Mouse (Mus musculus): ENCODE measurements around the gene Ift46. TPM values are rescaled to one million over a fixed set of nuclear protein-coding genes. Genes with fewer than 3 reads are reported as not detected.
"Not testable (repeated sequence)": the region's sequence is repeated elsewhere in the genome, so short reads cannot be mapped to it uniquely, and the experiment has no call there.

Ift46 gene
- total and polyA plus RNA-seq, 2 experiments from 2014 or later = 56.0 to 144 TPM

DNA sequence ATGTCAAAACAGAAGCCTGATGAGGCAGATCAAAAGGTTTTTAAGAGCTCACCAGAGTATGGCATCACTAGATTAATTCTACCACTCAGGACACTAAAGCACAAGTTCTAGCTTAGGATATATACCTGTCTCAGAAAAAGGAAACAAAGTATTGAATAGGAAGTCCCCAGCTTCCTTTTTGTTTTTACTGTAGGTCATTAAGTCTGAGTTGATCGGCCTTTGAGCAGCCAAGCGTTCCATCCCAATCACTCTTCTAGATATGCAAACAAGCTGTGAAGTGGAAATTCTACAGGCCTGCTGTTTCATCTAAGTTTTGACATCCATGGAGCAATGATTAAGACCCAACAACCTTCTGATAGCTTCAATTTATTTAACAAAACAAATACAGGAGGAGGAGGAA is 6.8 kb upstream of the Ift46 start:
- Histone ChIP-seq H3K9me3 (ENCODE audit: low read length) (no peaks in the 10 kb centered on the region), H3K9ac (replicated peaks; ENCODE audit: low read length) (no peak overlapping the region), H3K4me2 (ENCODE audit: low read depth, low read length) (no peak overlapping the region), H3K27me3 (ENCODE audit: insufficient read depth, low read length) (no peaks in the 10 kb centered on the region), H3K4me1 (ENCODE audit: insufficient read depth, low read length) (0 out of 2 replicates have a peak, but pooled peaks cover 2% of the 10 kb centered on the region), H3K4me3 (ENCODE audit: low read length) (no peak overlapping the region), H3K36me3 (ENCODE audit: insufficient read depth, low read length) (no peaks in the 10 kb centered on the region; the same call in 1 of the 2 replicates), H3K27ac (no peak overlapping the region)
- no peak for TF ChIP-seq CTCF (IDR thresholded peaks at IDR 0.05; ENCODE audit: low read depth)
- 80% methylated on average over 2 of the region's 2 CpGs for WGBS
- no peak for DNase-seq (ENCODE audit: low spot score)
- no peak for ATAC-seq

DNA sequence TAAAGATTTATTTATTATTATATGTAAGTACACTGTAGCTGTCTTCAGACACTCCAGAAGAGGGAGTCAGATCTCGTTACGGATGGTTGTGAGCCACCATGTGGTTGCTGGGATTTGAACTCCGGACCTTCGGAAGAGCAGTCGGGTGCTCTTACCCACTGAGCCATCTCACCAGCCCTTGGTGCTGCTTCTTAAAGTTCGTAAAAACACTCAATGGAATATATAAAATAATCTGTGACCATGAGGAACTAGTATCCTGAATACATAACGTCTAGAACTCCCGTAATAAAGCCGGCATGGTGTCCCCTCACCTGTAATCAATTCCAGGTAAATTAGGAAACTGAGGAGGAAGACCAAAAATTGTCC is 304 bp downstream of the Ift46 start:
- H3K9ac ChIP-seq (replicated peaks; ENCODE audit: low read length); H3K4me1 ChIP-seq (ENCODE audit: insufficient read depth, low read length); H3K36me3 ChIP-seq (ENCODE audit: insufficient read depth, low read length); DNase-seq (ENCODE audit: low spot score); H3K27me3 ChIP-seq (ENCODE audit: insufficient read depth, low read length); H3K9me3 ChIP-seq (ENCODE audit: low read length): not testable (repeated sequence)
- H3K4me2 ChIP-seq (ENCODE audit: low read depth, low read length) = peak overlapping the region; percentile 64
- WGBS = 40% methylated on average over 7 of the region's 9 CpGs
- peak; percentile 14 for ATAC-seq
- peak overlapping the region; percentile 69 for H3K27ac ChIP-seq
- peak overlapping the region; percentile 62 for H3K4me3 ChIP-seq (ENCODE audit: low read length)

DNA sequence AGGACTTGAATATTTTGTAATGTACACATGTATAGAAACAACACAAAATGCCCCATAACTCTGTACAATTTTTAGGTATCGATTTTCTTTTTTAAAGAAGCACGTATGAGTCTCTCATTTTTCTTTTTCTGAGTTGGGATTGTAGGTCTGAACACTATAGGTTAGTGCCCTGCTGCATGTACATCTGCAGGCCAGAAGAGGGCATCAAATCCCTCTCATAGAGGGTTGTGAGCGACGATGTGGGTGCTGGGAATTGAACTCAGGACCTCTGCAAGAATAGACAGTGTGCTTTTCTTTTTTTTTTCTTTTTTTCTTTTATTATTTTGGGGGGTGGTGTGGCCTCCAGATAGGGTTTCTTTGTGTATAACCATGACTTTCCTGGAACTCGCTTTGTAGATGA is 3.7 kb downstream of the Ift46 start:
- WGBS = 96% methylated on average over 5 of the region's 5 CpGs
- no peaks in the 10 kb centered on the region for H3K9me3 ChIP-seq (ENCODE audit: low read length)
- ATAC-seq = no peak
- H3K27me3 ChIP-seq (ENCODE audit: insufficient read depth, low read length) = no peaks in the 10 kb centered on the region
- H3K4me1 ChIP-seq (ENCODE audit: insufficient read depth, low read length) = peaks cover 2% of the 10 kb centered on the region; the same call in 1 of the 2 replicates
- no peak overlapping the region for H3K9ac ChIP-seq (replicated peaks; ENCODE audit: low read length)
- no peak overlapping the region for H3K27ac ChIP-seq
- H3K4me2 ChIP-seq (ENCODE audit: low read depth, low read length) = no peak overlapping the region
- no peak overlapping the region for H3K4me3 ChIP-seq (ENCODE audit: low read length)
- no peaks in the 10 kb centered on the region for H3K36me3 ChIP-seq (ENCODE audit: insufficient read depth, low read length)
- no peak for DNase-seq (ENCODE audit: low spot score)
- no peak for TF ChIP-seq CTCF (IDR thresholded peaks at IDR 0.05; ENCODE audit: low read depth)

DNA sequence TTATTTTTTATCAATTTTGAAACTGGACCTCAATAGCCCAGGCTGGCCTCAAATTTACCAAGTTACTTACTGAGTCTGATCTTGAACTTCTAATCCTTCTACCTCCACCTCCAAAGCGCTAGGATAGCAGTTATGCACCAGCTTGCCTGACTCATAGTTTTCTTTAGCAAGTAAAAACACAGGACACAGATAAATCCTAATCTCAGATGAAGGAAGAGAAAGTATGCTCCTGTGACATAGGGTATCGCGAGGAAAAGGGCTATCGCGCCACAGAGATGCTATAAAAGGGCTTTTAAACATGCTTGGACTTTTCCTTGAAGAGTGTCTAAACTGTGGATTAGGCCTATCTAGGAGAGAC is 4.7 kb downstream of the Ift46 start:
- Histone ChIP-seq H3K27me3 (ENCODE audit: insufficient read depth, low read length) (no peaks in the 10 kb centered on the region), H3K4me2 (ENCODE audit: low read depth, low read length) (no peak overlapping the region), H3K36me3 (ENCODE audit: insufficient read depth, low read length) (no peaks in the 10 kb centered on the region), H3K4me1 (ENCODE audit: insufficient read depth, low read length) (no peaks in the 10 kb centered on the region; the same call in 1 of the 2 replicates), H3K27ac (peak overlapping the region; percentile 91), H3K4me3 (ENCODE audit: low read length) (peak overlapping the region; percentile 83; the same call in 1 of the 2 replicates), H3K9ac (replicated peaks; ENCODE audit: low read length) (no peak overlapping the region), H3K9me3 (ENCODE audit: low read length) (no peaks in the 10 kb centered on the region)
- DNase-seq (ENCODE audit: low spot score) = no peak
- no peak for ATAC-seq
- TF ChIP-seq CTCF (IDR thresholded peaks at IDR 0.05; ENCODE audit: low read depth) = no peak
- 23% methylated on average over 5 of the region's 5 CpGs for WGBS

DNA sequence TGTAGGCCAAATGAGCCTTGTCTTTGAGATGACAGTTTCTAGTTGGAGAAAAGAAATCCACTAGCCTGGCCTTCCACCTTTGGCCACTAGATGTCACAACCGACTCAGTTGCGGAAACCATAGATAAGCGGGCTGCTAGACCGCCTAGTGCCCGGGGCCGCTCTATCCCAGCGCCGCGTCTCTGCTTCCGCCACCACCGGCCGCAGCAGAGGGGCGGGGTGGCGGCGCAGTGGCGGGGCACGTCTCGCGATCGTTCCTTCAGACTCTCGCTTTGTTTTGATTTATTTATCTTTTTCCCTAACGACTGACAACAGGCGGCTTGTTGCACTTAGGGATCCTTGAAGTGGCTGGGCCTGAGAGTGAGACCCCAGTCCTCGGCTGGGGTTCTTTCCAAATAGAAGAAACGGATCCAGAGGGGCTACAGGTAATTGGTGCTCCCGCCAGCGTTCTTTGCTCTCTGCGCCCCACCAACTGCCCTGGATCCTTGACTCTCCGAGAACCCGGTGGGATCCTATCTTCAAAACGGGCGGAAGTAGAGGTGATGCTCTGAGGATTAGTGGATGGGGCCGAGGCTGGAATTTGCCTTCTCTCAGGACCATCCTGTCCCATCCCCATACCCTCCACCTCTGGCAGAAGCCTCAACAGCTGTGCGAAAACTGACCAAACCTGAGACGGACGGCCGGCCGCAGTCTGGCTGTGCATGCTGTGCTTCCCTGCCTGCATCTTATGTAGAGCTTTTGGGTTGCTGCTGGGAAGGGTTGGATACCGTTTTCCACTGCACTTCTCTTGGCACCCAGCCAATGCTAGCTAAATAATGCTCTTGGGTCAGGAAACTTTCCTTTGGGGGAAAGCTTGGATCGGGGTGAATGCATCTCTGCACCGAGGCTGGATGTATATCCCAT is 5.3 kb downstream of the Ift46 start:
- Histone ChIP-seq H3K9me3 (ENCODE audit: low read length) (no peaks in the 10 kb centered on the region), H3K36me3 (ENCODE audit: insufficient read depth, low read length) (no peaks in the 10 kb centered on the region)

DNA sequence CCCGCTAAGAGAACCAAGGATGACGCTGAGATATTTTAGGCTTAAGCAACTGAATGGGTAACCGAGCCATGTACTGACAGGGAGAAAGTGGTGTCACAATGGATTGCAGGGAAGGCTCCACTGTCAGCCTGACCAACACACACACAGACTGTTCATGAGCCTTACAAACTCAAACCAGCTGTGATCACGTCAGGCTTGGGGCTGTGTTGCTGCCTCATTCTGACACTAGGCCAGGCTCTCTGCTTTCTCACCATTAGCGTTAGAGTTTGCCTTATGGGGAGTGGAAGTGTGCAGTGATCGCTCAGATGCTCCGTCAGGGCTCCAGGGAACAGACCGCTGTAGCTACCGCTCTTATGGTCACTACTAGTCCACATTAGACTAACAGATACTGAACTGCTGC is 25.1 kb downstream of the Ift46 start:
- ATAC-seq (no peak), DNase-seq (ENCODE audit: low spot score) (no peak)
- Histone ChIP-seq H3K36me3 (ENCODE audit: insufficient read depth, low read length) (peaks cover 39% of the 10 kb centered on the region), H3K4me2 (ENCODE audit: low read depth, low read length) (no peak overlapping the region), H3K9me3 (ENCODE audit: low read length) (no peaks in the 10 kb centered on the region), H3K27me3 (ENCODE audit: insufficient read depth, low read length) (no peaks in the 10 kb centered on the region), H3K4me3 (ENCODE audit: low read length) (no peak overlapping the region), H3K9ac (replicated peaks; ENCODE audit: low read length) (no peak overlapping the region), H3K27ac (no peak overlapping the region), H3K4me1 (ENCODE audit: insufficient read depth, low read length) (no peaks in the 10 kb centered on the region)
- TF ChIP-seq CTCF (IDR thresholded peaks at IDR 0.05; ENCODE audit: low read depth) = no peak
- WGBS = 80% methylated on average over 9 of the region's 9 CpGs

More for the DNA sequence above, 5.3 kb downstream of the Ift46 start:
- H3K27me3 ChIP-seq (ENCODE audit: insufficient read depth, low read length) = no peaks in the 10 kb centered on the region
- TF ChIP-seq CTCF (IDR thresholded peaks at IDR 0.05; ENCODE audit: low read depth) = peak; percentile 89
- DNase-seq (ENCODE audit: low spot score) (peak; percentile 98), ATAC-seq (peak; percentile 99)
- H3K27ac ChIP-seq = peak overlapping the region; percentile 91
- peak overlapping the region; percentile 97 for H3K4me2 ChIP-seq (ENCODE audit: low read depth, low read length)
- H3K9ac ChIP-seq (replicated peaks; ENCODE audit: low read length) = peak overlapping the region; percentile 91
- peak overlapping the region; percentile 83 for H3K4me3 ChIP-seq (ENCODE audit: low read length)
- no peaks in the 10 kb centered on the region; the same call in 1 of the 2 replicates for H3K4me1 ChIP-seq (ENCODE audit: insufficient read depth, low read length)
- WGBS = under 1% methylated on average over 41 of the region's 41 CpGs

DNA sequence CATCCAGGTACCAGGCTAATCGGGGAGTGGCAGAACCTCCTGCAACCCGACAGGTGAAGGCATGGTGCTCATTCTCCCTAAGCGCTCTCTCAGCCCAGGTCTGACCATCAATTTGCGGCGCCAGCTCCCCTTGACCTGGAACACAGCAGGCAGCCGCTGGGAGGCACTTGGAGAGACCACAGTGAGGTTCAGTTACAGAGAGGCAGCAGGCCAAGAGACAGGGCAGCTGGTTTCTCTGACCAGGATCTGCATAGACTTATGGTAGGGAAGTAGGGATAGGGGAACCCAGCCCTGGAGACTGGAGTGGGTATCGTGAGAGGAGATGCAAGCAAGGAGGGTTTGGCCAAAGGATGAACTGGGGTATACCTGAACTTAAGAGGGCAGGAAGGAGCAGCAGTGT is 30.6 kb downstream of the Ift46 start:
- Histone ChIP-seq H3K9me3 (ENCODE audit: low read length) (no peaks in the 10 kb centered on the region), H3K36me3 (ENCODE audit: insufficient read depth, low read length) (no peaks in the 10 kb centered on the region), H3K27ac (peak overlapping the region; percentile 79; the same call in 1 of the 2 replicates), H3K4me1 (ENCODE audit: insufficient read depth, low read length) (0 out of 2 replicates have a peak, but pooled peaks cover 6% of the 10 kb centered on the region), H3K9ac (replicated peaks; ENCODE audit: low read length) (peak overlapping the region; percentile 77; the same call in 1 of the 2 replicates), H3K27me3 (ENCODE audit: insufficient read depth, low read length) (no peaks in the 10 kb centered on the region), H3K4me3 (ENCODE audit: low read length) (peak overlapping the region; percentile 59), H3K4me2 (ENCODE audit: low read depth, low read length) (peak overlapping the region; percentile 93)
- no peak for DNase-seq (ENCODE audit: low spot score)
- 45% methylated on average over 7 of the region's 7 CpGs for WGBS
- ATAC-seq = no peak
- TF ChIP-seq CTCF (IDR thresholded peaks at IDR 0.05; ENCODE audit: low read depth) = no peak

Measured in hindbrain, postnatal 0 days (tissue).